Mouse (Mus musculus) megakaryocyte, embryonic 14.5 days (primary cell): ENCODE data around the gene Pkd1l2.

Source experiments
- FLI1 ChIP-seq: IDR thresholded peaks from 2 replicates; pipeline ENCODE4 v1.6.1; 2012; ENCODE audit warnings: low read length, inconsistent platforms, mixed read lengths
- GATA1 ChIP-seq: IDR thresholded peaks from 3 replicates; pipeline ENCODE4 v1.6.1; 2012; ENCODE audit warnings: mixed read lengths, low read length, inconsistent platforms, borderline replicate concordance

DNA sequence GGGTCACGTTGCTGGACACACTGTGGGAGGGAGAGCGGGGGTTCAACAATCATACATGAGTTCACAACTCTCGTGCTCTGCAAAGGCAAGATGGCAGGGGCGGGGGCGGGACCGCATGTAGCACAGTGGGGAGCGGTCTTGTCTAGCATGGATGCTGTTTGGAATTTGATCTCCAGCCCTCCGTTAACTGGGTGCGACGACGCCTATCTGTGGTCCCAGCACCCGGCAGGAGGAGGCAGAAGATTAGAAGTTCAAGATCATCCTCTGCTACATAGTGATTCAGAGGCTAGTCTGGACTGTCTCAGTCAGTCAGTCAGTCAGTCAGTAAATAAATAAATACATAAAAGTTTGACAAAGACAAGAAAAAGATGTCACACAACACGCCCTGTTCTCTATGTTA is 14.0 kb downstream of the Pkd1l2 start:
- no peak for TF ChIP-seq GATA1
- TF ChIP-seq FLI1: no peak
